Mouse (Mus musculus) kidney, embryonic 15.5 days (tissue): ENCODE measurements around the gene Slc7a8. TPM values are rescaled to one million over a fixed set of nuclear protein-coding genes. Genes with fewer than 3 reads are reported as not detected.
A peak's percentile ranks its signal among the peaks of the same experiment; 100 is the strongest.

Experiments used
- ATAC-seq: fragments of 200-750 bp; cut with Nextera tagmentation; replicated peaks from 2 replicates; pipeline ENCODE4 v1.8.0; 2017; ENCODE audit warnings: moderate TSS enrichment; ENCODE audit not compliant: low FRiP score
- H3K27ac ChIP-seq: fragments of 300-500 bp; sonication (generic); 2 replicates; pipeline ENCODE4 v1.5.1; 2015; ENCODE audit warnings: mild to moderate bottlenecking, inconsistent platforms
- H3K27me3 ChIP-seq: fragments of 300-500 bp; sonication (generic); 2 replicates; pipeline ENCODE4 v1.6.1; 2015; ENCODE audit warnings: inconsistent platforms
- H3K36me3 ChIP-seq: fragments of 300-500 bp; sonication (generic); 2 replicates; pipeline ENCODE4 v1.6.1; 2015; ENCODE audit warnings: inconsistent platforms
- H3K4me1 ChIP-seq: fragments of 300-500 bp; sonication (generic); 2 replicates; pipeline ENCODE4 v1.6.1; 2015; ENCODE audit warnings: inconsistent platforms
- H3K4me2 ChIP-seq: fragments of 300-500 bp; sonication (generic); 2 replicates; pipeline ENCODE4 v1.6.1; 2015; ENCODE audit warnings: moderate library complexity, mild to moderate bottlenecking, inconsistent platforms
- H3K4me3 ChIP-seq: fragments of 300-500 bp; sonication (generic); replicated peaks from 2 replicates; pipeline ENCODE4 v1.5.1; 2015; ENCODE audit warnings: mild to moderate bottlenecking, inconsistent platforms
- H3K9ac ChIP-seq: fragments of 300-500 bp; sonication (generic); 2 replicates; pipeline ENCODE4 v1.6.1; 2015; ENCODE audit warnings: mild to moderate bottlenecking, inconsistent platforms
- H3K9me3 ChIP-seq: fragments of 300-500 bp; sonication (generic); replicated peaks from 2 replicates; pipeline ENCODE4 v1.6.1; 2016; ENCODE audit warnings: inconsistent platforms
- WGBS: fragments of 180-500 bp; shearing (Covaris S2); methylation state at CpG from one replicate; pipeline ENCODE4 v1.1.7; 2015; ENCODE audit warnings: mixed read lengths; 5-methylcytosine and 5-hydroxymethylcytosine counted together
- polyA plus RNA-seq: library from polyadenylated mRNA; unstranded; fragments of >200 nt; fragmentation: Nextera tagmentation; extraction: Ambion mirVana; gene quantifications from 2 replicates; pipeline ENCODE4 v1.2.1, GENCODE M21; 2015

The Slc7a8 gene
- polyA plus RNA-seq, 1 experiment from 2014 or later: 14.2 TPM

DNA sequence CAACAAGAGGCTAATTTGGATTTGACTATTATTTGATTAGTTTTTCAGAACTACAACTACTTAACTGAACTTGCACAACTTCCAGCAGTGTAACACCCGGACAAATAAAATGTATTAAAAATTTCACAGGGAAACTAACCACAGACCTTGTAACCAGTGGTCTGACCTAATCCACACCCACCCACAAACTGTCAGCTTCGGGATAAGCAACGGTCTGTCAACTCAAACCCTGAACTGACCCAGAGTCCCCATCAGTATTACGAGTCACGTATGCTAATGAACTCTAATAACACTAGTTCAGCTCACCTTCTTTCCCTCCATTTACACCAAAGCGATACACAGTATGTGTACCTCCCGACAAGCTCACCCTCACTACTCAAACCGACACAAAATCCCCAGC is 96.3 kb downstream of the Slc7a8 start:
- Histone ChIP-seq H3K27me3 (no peaks in the 10 kb centered on the region), H3K4me2 (peak overlapping the region; percentile 72), H3K9ac (peak overlapping the region; percentile 97), H3K4me1 (peaks cover 30% of the 10 kb centered on the region), H3K36me3 (peaks cover 42% of the 10 kb centered on the region), H3K4me3 (peak overlapping the region; percentile 83), H3K9me3 (no peaks in the 10 kb centered on the region), H3K27ac (peak overlapping the region; percentile 98; the same call in 1 of the 2 replicates)
- ATAC-seq: no peak
- WGBS: 8% methylated on average over 8 of the region's 8 CpGs

DNA sequence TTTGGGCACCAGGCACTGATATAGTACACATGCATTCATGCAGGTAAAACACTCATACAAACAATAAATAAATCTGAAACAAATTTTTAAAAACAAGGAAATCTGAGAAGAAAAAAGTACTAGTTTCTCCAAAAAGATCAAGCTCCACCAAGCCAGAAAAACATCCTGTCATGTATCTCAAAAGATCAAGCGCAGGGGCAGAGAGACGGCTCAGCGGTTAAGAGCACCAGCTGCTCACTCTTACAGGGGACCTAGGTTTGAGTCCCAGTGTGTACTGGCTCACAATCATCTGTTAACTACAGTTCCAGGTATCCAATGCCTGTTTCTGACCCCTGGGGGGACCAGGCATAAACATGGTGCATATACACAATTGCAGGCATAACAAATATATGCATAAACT is 99.3 kb downstream of the Slc7a8 start:
- 77% methylated on average over 3 of the region's 3 CpGs for WGBS
- H3K36me3 ChIP-seq: peaks cover 55% of the 10 kb centered on the region

GRCm38 (mm10) chr14:54678657-54679304 is 103.0 kb downstream of the Slc7a8 start:
- Histone ChIP-seq H3K27ac (no peak overlapping the region), H3K4me1 (peaks cover 3% of the 10 kb centered on the region; the same call in 1 of the 2 replicates), H3K27me3 (no peaks in the 10 kb centered on the region), H3K4me3 (no peak overlapping the region), H3K9ac (no peak overlapping the region), H3K9me3 (no peaks in the 10 kb centered on the region), H3K4me2 (no peak overlapping the region), H3K36me3 (peaks cover 85% of the 10 kb centered on the region)
- no peak for ATAC-seq
- 78% methylated on average over 16 of the region's 16 CpGs for whole genome bisulfite sequencing

More for the DNA sequence above, 99.3 kb downstream of the Slc7a8 start:
- no peak for ATAC-seq
- Histone ChIP-seq H3K4me2 (no peak overlapping the region), H3K9ac (no peak overlapping the region), H3K4me3 (no peak overlapping the region), H3K27ac (no peak overlapping the region), H3K27me3 (no peaks in the 10 kb centered on the region), H3K4me1 (peaks cover 15% of the 10 kb centered on the region), H3K9me3 (no peaks in the 10 kb centered on the region)

DNA sequence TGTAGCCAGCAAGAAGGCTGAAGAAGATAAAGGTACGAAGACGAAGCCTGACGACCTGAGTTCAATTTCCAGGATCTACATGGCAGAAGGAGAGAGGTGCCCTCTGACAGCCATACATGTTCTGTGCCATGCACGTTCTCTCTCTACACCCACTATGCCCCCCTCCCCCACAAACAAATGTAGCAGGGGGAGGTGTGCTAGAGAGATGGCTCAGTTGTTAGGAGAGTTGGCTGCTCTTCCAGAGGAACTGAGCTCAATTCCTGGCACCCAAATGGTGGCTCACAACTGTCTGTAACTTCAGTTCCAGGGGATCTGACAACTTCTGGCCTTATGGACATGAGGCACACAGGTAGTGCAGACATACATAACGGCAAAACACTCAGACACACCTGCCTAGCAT is 105.5 kb downstream of the Slc7a8 start:
- Histone ChIP-seq H3K36me3 (peaks cover 87% of the 10 kb centered on the region), H3K27ac (no peak overlapping the region), H3K4me2 (no peak overlapping the region), H3K4me1 (no peaks in the 10 kb centered on the region), H3K9me3 (no peaks in the 10 kb centered on the region), H3K27me3 (no peaks in the 10 kb centered on the region), H3K4me3 (no peak overlapping the region), H3K9ac (no peak overlapping the region)
- 87% methylated on average over 5 of the region's 5 CpGs for WGBS
- no peak for ATAC-seq

DNA sequence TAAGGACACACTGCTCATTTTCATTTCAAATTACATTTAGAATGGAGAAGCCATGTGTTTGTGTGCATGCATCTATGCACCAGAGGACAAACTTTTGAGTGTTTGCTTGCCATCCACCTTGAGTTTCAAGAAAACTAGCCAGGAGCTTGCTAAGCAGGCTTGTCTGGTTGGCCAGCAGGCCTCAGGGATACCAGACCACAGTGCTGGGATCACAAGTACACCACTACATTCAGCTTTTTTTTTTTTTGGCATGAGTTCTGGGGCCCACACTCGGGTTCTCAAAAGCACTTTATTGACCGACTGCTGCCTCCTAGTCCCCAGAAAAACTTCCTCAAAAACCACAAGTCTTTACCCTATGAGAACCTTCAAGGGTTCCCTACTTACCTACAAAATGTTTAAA is 107.4 kb downstream of the Slc7a8 start:
- no peak overlapping the region for H3K4me3 ChIP-seq
- 71% methylated on average over 2 of the region's 2 CpGs for WGBS
- no peak overlapping the region for H3K27ac ChIP-seq
- peaks cover 88% of the 10 kb centered on the region for H3K36me3 ChIP-seq
- ATAC-seq: no peak
- no peak overlapping the region for H3K9ac ChIP-seq
- H3K9me3 ChIP-seq: no peaks in the 10 kb centered on the region
- no peaks in the 10 kb centered on the region for H3K27me3 ChIP-seq
- H3K4me1 ChIP-seq: no peaks in the 10 kb centered on the region
- H3K4me2 ChIP-seq: no peak overlapping the region

Other genes with a start within 250 kb of the Slc7a8 start
- gene Haus4, start 227.3 kb downstream of the Slc7a8 start, polyA plus RNA-seq: 50.7 and 53.2 TPM in 2 replicates
- gene Ajuba, start 204.4 kb downstream of the Slc7a8 start, polyA plus RNA-seq: 45.9 and 50.4 TPM in 2 replicates
- gene 4931414P19Rik, start 176.0 kb downstream of the Slc7a8 start, polyA plus RNA-seq: 10.2 and 11.3 TPM in 2 replicates
- 422 and 424 TPM in 2 replicates for gene Psmb5, start 163.9 kb downstream of the Slc7a8 start, polyA plus RNA-seq
- not detected in 2 replicates for gene Psmb11, start 160.5 kb downstream of the Slc7a8 start, polyA plus RNA-seq
- not detected in 2 replicates for gene Gm17606, start 141.0 kb downstream of the Slc7a8 start, polyA plus RNA-seq
- gene Cdh24, start 140.6 kb downstream of the Slc7a8 start, polyA plus RNA-seq: 3.1 and 4.5 TPM in 2 replicates
- 85.9 and 88.7 TPM in 2 replicates for gene 1700123O20Rik, start 95.7 kb downstream of the Slc7a8 start, polyA plus RNA-seq
- gene Acin1, start 95.0 kb downstream of the Slc7a8 start, polyA plus RNA-seq: 142 and 145 TPM in 2 replicates
- 0.09 and 0.21 TPM in 2 replicates for gene Gm29776, start 83.1 kb downstream of the Slc7a8 start, polyA plus RNA-seq
- gene Cebpe, start 69.8 kb downstream of the Slc7a8 start, polyA plus RNA-seq: 0.21 TPM in 1 of 2 replicates, not detected in the other
- gene Rnf212b, start 32.2 kb upstream of the Slc7a8 start, polyA plus RNA-seq: not detected in 2 replicates
- gene Homez, start 89.0 kb upstream of the Slc7a8 start, polyA plus RNA-seq: 18.0 and 18.3 TPM in 2 replicates
- 1.9 and 2.2 TPM in 2 replicates for gene Ppp1r3e, start 95.6 kb upstream of the Slc7a8 start, polyA plus RNA-seq
- gene Bcl2l2, start 101.4 kb upstream of the Slc7a8 start, polyA plus RNA-seq: 4.0 and 4.7 TPM in 2 replicates
- 0.14 and 0.75 TPM in 2 replicates for gene Gm20521, start 101.5 kb upstream of the Slc7a8 start, polyA plus RNA-seq
- 144 and 157 TPM in 2 replicates for gene Pabpn1, start 110.6 kb upstream of the Slc7a8 start, polyA plus RNA-seq
- 47.6 and 53.8 TPM in 2 replicates for gene Slc22a17, start 131.2 kb upstream of the Slc7a8 start, polyA plus RNA-seq
- gene Efs, start 144.2 kb upstream of the Slc7a8 start, polyA plus RNA-seq: 29.1 and 32.1 TPM in 2 replicates
- not detected in 2 replicates for gene Il25, start 150.7 kb upstream of the Slc7a8 start, polyA plus RNA-seq
- gene Cmtm5, start 154.3 kb upstream of the Slc7a8 start, polyA plus RNA-seq: 0.96 and 2.0 TPM in 2 replicates
- 1.6 TPM in 2 replicates for gene Myh6, start 185.0 kb upstream of the Slc7a8 start, polyA plus RNA-seq
- not detected in 2 replicates for gene Gm17428, start 195.0 kb upstream of the Slc7a8 start, polyA plus RNA-seq
- 4.4 and 6.3 TPM in 2 replicates for gene Myh7, start 212.7 kb upstream of the Slc7a8 start, polyA plus RNA-seq
- gene Ngdn, start 233.5 kb upstream of the Slc7a8 start, polyA plus RNA-seq: 79.5 and 85.4 TPM in 2 replicates